Mouse (Mus musculus) testis, adult 2 months (tissue): Measurements from ENCODE around the gene Sparcl1.

Experiments used
- CTCF ChIP-seq: fragments of 200-500 bp; IDR thresholded peaks from 2 replicates; pipeline ENCODE4 v1.5.1; 2012; ENCODE audit warnings: low read depth, mild to moderate bottlenecking, inconsistent platforms, low read length, moderate library complexity; ENCODE audit not compliant: control insufficient read depth, insufficient read depth, insufficient replicate concordance
- POLR2A ChIP-seq: fragments of 200-500 bp; IDR thresholded peaks from 2 replicates; pipeline ENCODE4 v1.6.1; 2012; ENCODE audit warnings: low read depth, mild to moderate bottlenecking, inconsistent platforms, low read length, moderate library complexity; ENCODE audit not compliant: control insufficient read depth

- no peak for TF ChIP-seq POLR2A
- TF ChIP-seq CTCF: no peak
Observed at GRCm38 (mm10) chr5:104060429-104060828, 53.1 kb downstream of the Sparcl1 start.
